32 mouse cellular contexts compared by ENCODE assay signal in the genomic region with DNA sequence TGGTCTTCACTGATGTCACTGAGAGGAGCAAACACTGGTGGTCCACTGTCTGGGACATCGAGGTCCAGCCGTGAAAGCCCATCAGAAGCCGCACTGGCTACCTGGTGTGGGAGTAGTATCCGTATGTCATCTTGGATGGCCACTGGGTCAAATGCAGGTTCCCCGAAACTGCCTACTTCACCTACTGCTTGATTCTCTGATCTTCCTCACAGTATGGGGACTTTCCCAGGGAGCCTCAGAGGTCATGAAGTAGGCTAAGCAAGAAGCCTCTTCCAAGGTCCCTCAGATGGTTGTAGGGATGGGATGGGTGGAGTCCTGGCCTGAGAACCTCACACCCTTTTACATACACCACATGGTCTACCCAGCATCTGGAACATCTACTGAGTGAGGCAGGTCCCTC. TPM values are rescaled to one million over a fixed set of nuclear protein-coding genes. Genes with fewer than 3 reads are reported as not detected.
DNase-seq lines count a peak whose midpoint lies in the region; ATAC-seq lines count a peak whose summit lies in the region.
"Had no signal": no experiment of that assay in that cellular context is flagged by ENCODE, and none has a peak within 500 bp of the region (broad histone marks: within the 10 kb centered on the region; RNA-seq: fewer than 3 reads in every experiment).

No protein-coding gene starts in this region.

- H3K36me3 ChIP-seq in heart, embryonic 10.5 days, result peaks cover 55% of the 10 kb centered on the region
- peaks cover 97% of the 10 kb centered on the region for H3K36me3 ChIP-seq in liver, embryonic 12.5 days
- H3K36me3 ChIP-seq in liver, embryonic 15.5 days (replicated peaks), result peaks cover 97% of the 10 kb centered on the region
- H3K36me3 ChIP-seq in macrophage (ENCODE audit: inconsistent target), result peaks cover 68% of the 10 kb centered on the region

- no peak for ATAC-seq in liver, embryonic 12.5 days
- no peak for ATAC-seq in liver, embryonic 15.5 days (ENCODE audit: insufficient read depth)
- ATAC-seq: forebrain, embryonic 14.5 days; forebrain, postnatal 0 days; hindbrain, embryonic 16.5 days; Patski had no signal

- no peaks in the 10 kb centered on the region for H3K9me3 ChIP-seq in heart, embryonic 10.5 days
- H3K9me3 ChIP-seq in liver, embryonic 12.5 days (replicated peaks), result no peaks in the 10 kb centered on the region
- no peaks in the 10 kb centered on the region for H3K9me3 ChIP-seq in liver, embryonic 15.5 days (replicated peaks)
- H3K9me3 ChIP-seq: embryonic facial prominence, embryonic 12.5 days; embryonic facial prominence, embryonic 15.5 days; G1E; hindbrain, embryonic 10.5 days; hindbrain, embryonic 13.5 days had no signal

- peak overlapping the region; percentile 65 for H3K9ac ChIP-seq in liver, embryonic 12.5 days
- H3K9ac ChIP-seq in liver, embryonic 15.5 days, result no peak overlapping the region
- H3K9ac ChIP-seq: embryonic facial prominence, embryonic 12.5 days; embryonic facial prominence, embryonic 15.5 days; forebrain, postnatal 0 days; hindbrain, embryonic 13.5 days had no signal

- H3K27ac ChIP-seq in heart, embryonic 10.5 days, result no peak overlapping the region
- H3K27ac ChIP-seq in liver, embryonic 12.5 days, result peak overlapping the region; percentile 98
- peak overlapping the region; percentile 95 for H3K27ac ChIP-seq in liver, embryonic 15.5 days (replicated peaks)
- H3K27ac ChIP-seq in macrophage, result 0 out of 2 replicates have a peak overlapping the region, but pooled peaks have one; percentile 7
- H3K27ac ChIP-seq: embryonic facial prominence, embryonic 12.5 days; embryonic facial prominence, embryonic 15.5 days; gastrocnemius, adult 2 months; hindbrain, embryonic 10.5 days; hindbrain, embryonic 13.5 days had no signal

- intact Hi-C loops in left cerebral cortex, postnatal 10 days (cut with DNase I), result no loop called here

- WGBS in heart, embryonic 10.5 days, result 97% methylated on average over 5 of the region's 5 CpGs
- WGBS in liver, embryonic 12.5 days (ENCODE audit: insufficient replicate concordance), result 94% methylated on average over 5 of the region's 5 CpGs
- WGBS in liver, embryonic 15.5 days (ENCODE audit: insufficient replicate concordance), result 91% methylated on average over 5 of the region's 5 CpGs
- WGBS in macrophage (ENCODE audit: missing documents), result 85% methylated on average over 5 of the region's 5 CpGs

- peak; percentile 72 for DNase-seq in heart, embryonic 10.5 days (ENCODE audit: low spot score)
- DNase-seq in heart, adult 9 months (ENCODE audit: low spot score in 2 of 2), result no peak
- DNase-seq in left cerebral cortex, postnatal 10 days (ENCODE audit: extremely low spot score in 1 of 2, low spot score in 2 of 2), result no peak
- DNase-seq in cerebellum, adult 18-20 months, result no peak
- DNase-seq: adrenal gland, adult 2 months; adrenal gland, postnatal 14 days; B cell, adult 2 months; cerebellum, adult 2 months; cerebellum, adult 9-11 months; cerebellum, postnatal 25 days; forebrain, postnatal 0 days; gastrocnemius, adult 2 months; gastrocnemius, postnatal 14 days; heart, adult 18-20 months; heart, postnatal 36 days had no signal

- peaks cover 37% of the 10 kb centered on the region for H3K4me1 ChIP-seq in heart, embryonic 10.5 days
- H3K4me1 ChIP-seq in liver, embryonic 12.5 days, result peaks cover 89% of the 10 kb centered on the region
- H3K4me1 ChIP-seq in liver, embryonic 15.5 days (replicated peaks), result peaks cover 89% of the 10 kb centered on the region

- H3K4me2 ChIP-seq in liver, embryonic 12.5 days, result no peak overlapping the region
- no peak overlapping the region for H3K4me2 ChIP-seq in liver, embryonic 15.5 days
- H3K4me2 ChIP-seq: embryonic facial prominence, embryonic 12.5 days; embryonic facial prominence, embryonic 15.5 days; heart, embryonic 11.5 days; hindbrain, embryonic 13.5 days had no signal

- H3K27me3 ChIP-seq in heart, embryonic 10.5 days (ENCODE audit: insufficient read depth, poor library complexity, severe bottlenecking), result no peaks in the 10 kb centered on the region
- no peaks in the 10 kb centered on the region for H3K27me3 ChIP-seq in liver, embryonic 12.5 days (replicated peaks)
- H3K27me3 ChIP-seq in liver, embryonic 15.5 days, result no peaks in the 10 kb centered on the region
- H3K27me3 ChIP-seq: CH12.LX; embryonic facial prominence, embryonic 12.5 days; embryonic facial prominence, embryonic 15.5 days; hindbrain, embryonic 13.5 days; Patski had no signal

- no peak overlapping the region for H3K4me3 ChIP-seq in heart, embryonic 10.5 days
- no peak overlapping the region for H3K4me3 ChIP-seq in liver, embryonic 12.5 days
- no peak overlapping the region for H3K4me3 ChIP-seq in liver, embryonic 15.5 days (replicated peaks)
- H3K4me3 ChIP-seq in macrophage (ENCODE audit: inconsistent target), result no peak overlapping the region
- H3K4me3 ChIP-seq: embryonic facial prominence, embryonic 12.5 days; embryonic facial prominence, embryonic 15.5 days; gastrocnemius, adult 2 months; hindbrain, embryonic 10.5 days; hindbrain, embryonic 13.5 days had no signal

- H3K79me2 ChIP-seq in macrophage (ENCODE audit: inconsistent target), result peaks cover 88% of the 10 kb centered on the region

RNA-seq across cellular contexts. Expression of gene Plekho2, which starts 22.9 kb away (rescaled TPM):
- 12.8 and 14.2 TPM in 2 replicates for polyA plus RNA-seq in heart, embryonic 10.5 days (2016; fragmentation: Nextera tagmentation; extraction: Ambion mirVana)
- polyA plus RNA-seq in liver, embryonic 12.5 days (2016; fragmentation: Nextera tagmentation; extraction: Ambion mirVana), result 37.2 and 39.1 TPM in 2 replicates
- 27.0 and 27.3 TPM in 2 replicates for polyA plus RNA-seq in liver, embryonic 15.5 days (2015; fragmentation: Nextera tagmentation; extraction: Ambion mirVana)
- 1,000 to 10,000 TPM in 1 of 26 experiments, 100 to 1,000 TPM in 25; 183 to 1,124 (median 419) TPM for total RNA-seq in macrophage (2018; cell fraction: chromatin; rRNA removed)
- 100 to 1,000 TPM; 261 to 438 (median 317) TPM for total RNA-seq in macrophage (2018; cell fraction: cytosol; rRNA removed)
- 1,000 to 10,000 TPM in 2 of 26 experiments, 100 to 1,000 TPM in 24; 284 to 1,133 (median 407) TPM for total RNA-seq in macrophage (2018; cell fraction: nucleus; rRNA removed)
- 195 to 316 TPM (median 234 TPM) in 3 replicates for polyA plus RNA-seq in macrophage (2018)
- 1 to 10 TPM; 4.9 to 9.5 TPM for total RNA-seq in left cerebral cortex, postnatal 10 days (2021)

RNA-seq across cellular contexts. Expression of gene Pif1, which starts 30.0 kb away (rescaled TPM):
- polyA plus RNA-seq in heart, embryonic 10.5 days (2016; fragmentation: Nextera tagmentation; extraction: Ambion mirVana), result 16.7 and 17.7 TPM in 2 replicates
- 16.1 and 17.4 TPM in 2 replicates for polyA plus RNA-seq in liver, embryonic 12.5 days (2016; fragmentation: Nextera tagmentation; extraction: Ambion mirVana)
- 10.0 and 13.2 TPM in 2 replicates for polyA plus RNA-seq in liver, embryonic 15.5 days (2015; fragmentation: Nextera tagmentation; extraction: Ambion mirVana)
- total RNA-seq in macrophage (2018; cell fraction: chromatin; rRNA removed), result 1 to 10 TPM in 14 of 26 experiments, under 1 TPM in 3, not detected in 9; 0.42 to 7.2 (median 1.2) TPM
- total RNA-seq in macrophage (2018; cell fraction: cytosol; rRNA removed), result 1 to 10 TPM in 1 of 26 experiments, under 1 TPM in 19, not detected in 6; 0.03 to 1.3 (median 0.27) TPM
- total RNA-seq in macrophage (2018; cell fraction: nucleus; rRNA removed), result 1 to 10 TPM in 5 of 26 experiments, under 1 TPM in 17, not detected in 4; 0.12 to 3.1 (median 0.45) TPM
- 0.51 to 0.53 TPM in 2 of 3 replicates, not detected in the other for polyA plus RNA-seq in macrophage (2018)
- 1 to 10 TPM in 1 of 2 experiments, under 1 TPM in 1; 0.79 to 1.1 TPM for total RNA-seq in left cerebral cortex, postnatal 10 days (2021)
- total RNA-seq: gastrocnemius, adult 2 months; heart, adult 18-20 months had no signal

RNA-seq across cellular contexts. Expression of gene Ankdd1a, which starts 37.0 kb away (rescaled TPM):
- polyA plus RNA-seq in heart, embryonic 10.5 days (2016; fragmentation: Nextera tagmentation; extraction: Ambion mirVana), result not detected in 2 replicates
- not detected in 2 replicates for polyA plus RNA-seq in liver, embryonic 12.5 days (2016; fragmentation: Nextera tagmentation; extraction: Ambion mirVana)
- polyA plus RNA-seq in liver, embryonic 15.5 days (2015; fragmentation: Nextera tagmentation; extraction: Ambion mirVana), result 0.09 TPM in 1 of 2 replicates, not detected in the other
- total RNA-seq in macrophage (2018; cell fraction: chromatin; rRNA removed), result 10 to 100 TPM in 10 of 26 experiments, 1 to 10 TPM in 16; 2.1 to 25.4 (median 7.0) TPM
- total RNA-seq in macrophage (2018; cell fraction: cytosol; rRNA removed), result under 1 TPM in 16 of 26 experiments, not detected in 10; 0.07 to 0.44 (median 0.15) TPM
- total RNA-seq in macrophage (2018; cell fraction: nucleus; rRNA removed), result 10 to 100 TPM in 2 of 26 experiments, 1 to 10 TPM in 21, under 1 TPM in 3; 0.52 to 18.4 (median 2.1) TPM
- polyA plus RNA-seq in macrophage (2018), result 0.13 TPM in 1 of 3 replicates, not detected in the others
- total RNA-seq in left cerebral cortex, postnatal 10 days (2021), result 1 to 10 TPM; 2.7 to 3.4 TPM
- total RNA-seq: adrenal gland, postnatal 14 days; CH12.LX; common myeloid progenitor, adult 5-6 weeks; gastrocnemius, adult 2 months; gastrocnemius, postnatal 14 days; gastrocnemius, postnatal 4 days; heart, adult 18-20 months; heart, postnatal 36 days had no signal
- polyA plus RNA-seq: embryonic facial prominence, embryonic 12.5 days; forebrain, embryonic 14.5 days; G1E; heart, embryonic 11.5 days; heart, embryonic 14.5 days; heart, postnatal 0 days; hindbrain, embryonic 10.5 days; Patski had no signal
